Mouse (Mus musculus): ENCODE measurements around the gene Syce1.

- TF ChIP-seq CTCF (IDR thresholded peaks at IDR 0.05; ENCODE audit: low read depth, low read length), result no peak
- TF ChIP-seq TAL1 (conservative IDR thresholded peaks at IDR 0.05; ENCODE audit: low read depth, low read length), result no peak
- no peak for TF ChIP-seq GATA1 (IDR thresholded peaks at IDR 0.05; ENCODE audit: borderline replicate concordance, low read length)
These were observed 31.3 kb downstream of the Syce1 start for GRCm38 (mm10) chr7:140756151-140756854.
